Mouse (Mus musculus) C2C12 (cell line): ENCODE measurements around the gene Gas7. TPM values are rescaled to one million over a fixed set of nuclear protein-coding genes. Genes with fewer than 3 reads are reported as not detected.

Experiments
- H3K27me3 ChIP-seq: one replicate; pipeline ENCODE4 v1.6.1; 2011; ENCODE audit not compliant: control insufficient read depth, insufficient read depth, insufficient read length
- H3K36me3 ChIP-seq: one replicate; pipeline ENCODE4 v1.6.1; 2011; ENCODE audit not compliant: control insufficient read depth, insufficient read depth
- H3K4me3 ChIP-seq: one replicate; pipeline ENCODE4 v1.5.1; 2011; ENCODE audit warnings: mild to moderate bottlenecking, control low read depth; ENCODE audit not compliant: poor library complexity, insufficient read depth, severe bottlenecking
- H3K79me2 ChIP-seq: one replicate; pipeline ENCODE4 v1.6.1; 2011; ENCODE audit not compliant: control insufficient read depth, insufficient read depth
- H3K79me3 ChIP-seq: one replicate; pipeline ENCODE4 v1.6.1; 2011; ENCODE audit warnings: low read depth, control low read depth
- H3ac ChIP-seq: one replicate; pipeline ENCODE3; 2011; ENCODE audit warnings: low read depth; ENCODE audit not compliant: control insufficient read depth, insufficient read length
- CEBPB ChIP-seq: IDR thresholded peaks from one replicate; pipeline ENCODE4 v1.6.1; 2011; ENCODE audit warnings: low read depth, mild to moderate bottlenecking, control low read depth, moderate library complexity
- CTCF ChIP-seq: IDR thresholded peaks from one replicate; pipeline ENCODE4 v1.5.1; 2011; ENCODE audit not compliant: control insufficient read depth, insufficient read depth, insufficient read length
- FOSL1 ChIP-seq: IDR thresholded peaks from one replicate; pipeline ENCODE4 v1.8.0; 2011; ENCODE audit warnings: mild to moderate bottlenecking, low read length; ENCODE audit not compliant: poor library complexity, insufficient read depth, severe bottlenecking
- MAX ChIP-seq: IDR thresholded peaks from one replicate; pipeline ENCODE4 v1.6.1; 2011; ENCODE audit warnings: mild to moderate bottlenecking, control low read depth
- MYOD1 ChIP-seq: IDR thresholded peaks from one replicate; pipeline ENCODE4 v1.6.1; 2011; ENCODE audit warnings: low read depth; ENCODE audit not compliant: control insufficient read depth, insufficient read length
- MYOG ChIP-seq: IDR thresholded peaks from one replicate; pipeline ENCODE4 v1.6.1; 2011; ENCODE audit not compliant: control insufficient read depth, insufficient read length; ENCODE audit errors: extremely low read depth
- USF1 ChIP-seq: IDR thresholded peaks from one replicate; pipeline ENCODE4 v1.6.1; 2011; ENCODE audit warnings: low read depth, mild to moderate bottlenecking, control low read depth, moderate library complexity
- polyA plus RNA-seq: library from polyadenylated mRNA; unstranded; fragments of >200 nt; fragmentation: generic; extraction: Trizol; gene quantifications from one replicate; pipeline ENCODE4 v1.2.1, GENCODE M21; 2012; ENCODE audit warnings: missing spikeins

The Gas7 gene
- polyA plus RNA-seq, 1 experiment = not detected

DNA sequence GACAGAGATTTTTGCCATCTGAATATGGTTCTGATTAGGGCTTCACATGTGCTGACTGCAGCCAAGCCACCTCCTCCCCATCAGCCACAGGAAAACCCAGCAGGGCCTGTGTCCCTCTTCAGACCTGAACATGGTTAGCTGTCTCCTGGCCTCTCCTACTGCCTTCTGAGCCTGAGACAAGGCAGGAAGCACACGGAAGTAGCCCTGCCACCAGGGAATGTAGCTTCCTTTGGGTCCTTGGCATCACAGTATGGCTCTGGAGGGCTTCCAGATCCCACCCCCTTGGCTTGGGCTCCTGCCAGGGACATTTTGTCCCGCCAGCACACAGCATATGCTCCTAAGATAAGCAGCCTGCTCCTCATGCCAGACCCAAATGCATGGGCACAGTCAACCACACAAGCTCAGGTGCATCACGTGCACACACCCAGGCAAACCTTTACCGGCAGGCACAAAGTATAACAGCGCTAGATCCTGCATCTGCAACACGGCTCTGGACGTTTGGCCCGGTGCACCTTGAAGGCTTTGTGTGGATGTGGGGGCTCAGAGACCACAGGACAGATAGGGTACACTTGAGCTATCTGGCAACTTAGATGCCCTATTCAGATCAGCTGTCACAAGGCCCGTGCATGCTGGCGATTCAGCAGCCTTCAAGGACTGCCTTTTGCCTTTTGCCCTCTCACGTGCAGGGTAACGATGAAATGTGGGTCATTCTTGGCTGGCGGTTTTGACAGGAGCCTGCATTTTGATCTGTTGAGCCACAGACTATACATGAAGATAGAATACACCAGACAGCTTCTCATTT lies 212.5 kb downstream of the Gas7 start:
- H3ac ChIP-seq = no peak overlapping the region
- H3K79me2 ChIP-seq = no peaks in the 10 kb centered on the region
- peaks cover 23% of the 10 kb centered on the region for H3K27me3 ChIP-seq
- no peaks in the 10 kb centered on the region for H3K79me3 ChIP-seq
- no peak overlapping the region for H3K4me3 ChIP-seq
- no peak for TF ChIP-seq CTCF
- no peak for TF ChIP-seq USF1
- no peak for TF ChIP-seq MAX
- TF ChIP-seq CEBPB = no peak
- TF ChIP-seq MYOG = no peak
- no peak for TF ChIP-seq MYOD1
- TF ChIP-seq FOSL1 = no peak
- no peaks in the 10 kb centered on the region for H3K36me3 ChIP-seq

DNA sequence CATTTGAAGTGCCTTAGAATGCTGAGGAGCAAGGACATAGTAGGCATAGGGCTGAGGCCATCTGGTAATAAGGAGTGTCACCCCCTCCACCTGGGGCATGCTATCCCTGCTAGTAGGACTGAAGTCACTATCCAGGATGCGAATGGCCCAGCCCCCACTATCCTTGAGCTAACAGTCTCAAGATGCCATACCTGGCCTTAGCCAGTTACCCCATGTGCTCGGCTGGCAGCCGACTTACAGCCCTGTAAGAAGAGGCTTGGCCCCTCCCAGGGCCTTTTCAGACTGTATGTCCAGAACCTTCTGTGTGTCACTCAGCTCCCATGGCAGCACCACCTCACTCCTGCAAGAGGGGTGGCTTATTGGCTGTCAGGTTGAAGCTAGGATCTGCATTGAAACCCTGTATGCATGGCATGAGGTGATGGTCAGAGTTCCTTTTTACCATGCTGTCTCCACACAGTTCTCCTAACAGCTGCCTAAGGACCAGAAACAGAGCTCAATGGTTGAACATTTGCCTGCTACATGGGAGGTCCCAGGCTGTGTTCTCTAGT lies 213.3 kb downstream of the Gas7 start:
- no peak for TF ChIP-seq MAX
- no peak for TF ChIP-seq USF1
- TF ChIP-seq CEBPB = no peak
- no peak for TF ChIP-seq CTCF
- no peak for TF ChIP-seq MYOD1
- no peak for TF ChIP-seq FOSL1
- no peak for TF ChIP-seq MYOG
- no peaks in the 10 kb centered on the region for H3K79me2 ChIP-seq
- H3K27me3 ChIP-seq = peaks cover 24% of the 10 kb centered on the region
- H3K79me3 ChIP-seq = no peaks in the 10 kb centered on the region
- H3ac ChIP-seq = no peak overlapping the region
- H3K36me3 ChIP-seq = no peaks in the 10 kb centered on the region
- no peak overlapping the region for H3K4me3 ChIP-seq

DNA sequence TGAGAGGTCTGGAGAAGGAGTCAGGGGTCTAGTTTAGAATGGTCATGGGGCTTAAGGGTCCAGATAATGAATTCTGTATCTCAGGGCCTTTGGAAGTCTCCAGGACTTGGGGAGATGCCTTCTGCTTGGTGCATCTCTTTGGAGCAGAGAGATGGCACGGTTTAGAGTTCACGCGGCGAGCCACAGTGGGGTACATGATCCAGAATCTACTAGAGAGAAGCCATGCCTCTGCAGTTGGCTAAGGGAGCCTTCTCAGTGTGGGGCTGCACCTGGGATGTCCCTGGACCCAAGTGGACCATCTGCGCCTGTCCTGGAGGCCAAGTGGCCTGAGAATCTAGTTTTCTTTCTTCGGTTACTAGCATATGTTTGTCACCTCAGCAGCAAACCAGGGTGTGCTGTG lies 214.8 kb downstream of the Gas7 start:
- TF ChIP-seq FOSL1 = no peak
- no peak for TF ChIP-seq MYOD1
- no peak for TF ChIP-seq MAX
- TF ChIP-seq CEBPB = no peak
- TF ChIP-seq USF1 = no peak
- H3K4me3 ChIP-seq = no peak overlapping the region
- peaks cover 29% of the 10 kb centered on the region for H3K27me3 ChIP-seq
- no peaks in the 10 kb centered on the region for H3K79me2 ChIP-seq
- no peak overlapping the region for H3ac ChIP-seq
- no peaks in the 10 kb centered on the region for H3K79me3 ChIP-seq
- H3K36me3 ChIP-seq = no peaks in the 10 kb centered on the region

DNA sequence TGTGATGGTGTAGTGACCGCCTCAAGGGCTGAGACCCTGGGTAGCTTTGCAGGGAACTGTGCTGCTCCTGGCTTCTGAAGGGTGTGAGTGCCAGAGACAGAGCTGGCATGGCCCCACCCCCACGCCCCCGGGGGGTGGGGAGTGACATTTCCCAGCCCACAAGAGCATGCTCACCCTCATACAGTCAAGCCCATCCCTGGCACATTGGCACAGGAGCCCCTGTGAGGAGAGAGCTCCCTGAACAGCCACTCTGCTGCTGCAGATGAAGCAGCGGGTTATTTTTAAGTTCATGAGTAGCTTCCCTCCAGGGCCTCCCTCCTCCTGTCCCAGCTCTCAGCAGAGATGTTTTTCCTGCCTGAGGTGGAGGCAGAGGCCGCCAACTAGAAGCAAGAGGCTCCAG lies 216.9 kb downstream of the Gas7 start:
- H3K79me3 ChIP-seq = no peaks in the 10 kb centered on the region
- H3K79me2 ChIP-seq = no peaks in the 10 kb centered on the region
- H3K4me3 ChIP-seq = no peak overlapping the region
- peaks cover 36% of the 10 kb centered on the region for H3K27me3 ChIP-seq
- no peaks in the 10 kb centered on the region for H3K36me3 ChIP-seq
- TF ChIP-seq CEBPB (no peak), MYOD1 (no peak), USF1 (no peak)
- no peak overlapping the region for H3ac ChIP-seq

DNA sequence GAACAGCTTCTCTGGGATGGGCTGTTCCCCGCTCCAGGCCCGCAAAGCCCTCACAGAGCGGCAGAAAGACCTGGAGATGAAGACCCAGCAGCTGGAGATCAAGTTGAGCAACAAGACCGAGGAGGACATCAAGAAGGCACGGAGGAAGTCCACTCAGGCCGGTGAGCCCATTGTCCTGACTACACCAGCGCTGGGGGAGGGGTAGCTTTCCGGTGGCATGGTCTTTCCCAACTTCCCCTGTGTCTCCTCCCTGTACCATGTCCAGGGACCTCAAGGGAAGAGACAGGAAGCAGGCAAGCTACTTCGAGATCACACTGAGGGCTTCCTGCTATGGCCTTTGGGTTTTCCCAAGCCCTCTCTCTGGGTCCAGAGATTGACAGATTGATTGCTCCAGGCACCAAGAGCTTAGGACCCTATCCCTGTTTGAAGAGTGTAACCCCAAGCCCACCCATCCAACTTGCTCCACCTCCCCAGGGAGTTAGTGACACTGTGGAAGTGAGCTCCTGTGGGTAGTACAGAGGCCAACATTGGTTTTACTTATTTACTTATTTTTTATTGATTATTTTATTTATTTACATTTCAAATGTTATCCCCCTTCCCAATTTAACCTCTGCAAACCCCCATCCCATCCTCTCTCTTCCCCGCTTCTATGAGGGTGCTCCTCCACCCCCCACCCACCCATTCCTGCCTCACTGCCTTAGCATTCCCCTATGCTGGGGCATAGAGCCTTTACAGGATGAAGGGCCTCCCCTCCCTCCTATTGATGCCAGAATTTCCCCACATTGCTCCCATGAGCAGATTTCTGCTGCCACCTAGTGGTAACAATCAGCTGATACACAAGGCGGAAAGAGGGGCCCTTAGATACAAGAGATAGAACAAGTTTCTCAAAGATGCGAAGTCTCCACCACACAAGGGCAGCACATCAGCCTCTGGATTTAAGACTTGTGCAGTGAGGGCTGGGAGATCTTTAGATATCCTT lies 220.6 kb downstream of the Gas7 start:
- Histone ChIP-seq H3K36me3 (no peaks in the 10 kb centered on the region), H3K79me2 (no peaks in the 10 kb centered on the region), H3K79me3 (no peaks in the 10 kb centered on the region), H3K4me3 (no peak overlapping the region), H3K27me3 (peaks cover 31% of the 10 kb centered on the region), H3ac (no peak overlapping the region)
- TF ChIP-seq FOSL1 (no peak), MYOG (no peak), MAX (no peak), USF1 (no peak)

DNA sequence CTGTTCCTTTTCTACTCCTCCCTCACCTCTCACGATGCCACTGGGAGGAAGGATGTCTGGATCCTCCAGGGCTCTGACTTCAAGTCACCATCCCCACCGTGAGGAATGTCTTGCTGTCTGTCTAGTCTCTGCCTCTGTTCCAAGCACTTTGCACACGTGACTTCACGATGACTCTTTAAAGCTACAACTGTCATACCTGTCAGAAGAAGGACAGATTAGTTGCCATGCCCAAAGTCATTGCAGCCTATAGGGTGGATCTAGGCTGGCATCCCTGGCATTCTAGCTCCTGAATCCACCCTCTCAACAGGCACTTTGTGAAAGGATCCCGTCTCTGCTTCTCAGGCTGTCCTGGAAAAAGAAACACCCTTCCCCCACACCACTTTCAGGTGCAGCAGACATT lies 224.1 kb downstream of the Gas7 start:
- H3K36me3 ChIP-seq = no peaks in the 10 kb centered on the region
- peaks cover 11% of the 10 kb centered on the region for H3K27me3 ChIP-seq
- no peak overlapping the region for H3ac ChIP-seq
- no peaks in the 10 kb centered on the region for H3K79me2 ChIP-seq
- TF ChIP-seq MYOG (no peak), MAX (no peak), MYOD1 (no peak)
- no peak overlapping the region for H3K4me3 ChIP-seq
- H3K79me3 ChIP-seq = no peaks in the 10 kb centered on the region
